ENCODE assay signal across 8 mouse cellular contexts in genomic region chr12:90740468-90740867, GRCm38 (mm10). TPM values are rescaled to one million over a fixed set of nuclear protein-coding genes. Genes with fewer than 3 reads are reported as not detected.
DNase-seq lines count a peak whose midpoint lies in the region; ATAC-seq and TF ChIP-seq lines count a peak whose summit lies in the region.
"Had no signal": no experiment of that assay in that cellular context is flagged by ENCODE, and none has a peak within 500 bp of the region (broad histone marks: within the 10 kb centered on the region; RNA-seq: fewer than 3 reads in every experiment).

No protein-coding gene starts in this region.

- in situ Hi-C loops in CH12.LX (cut with MboI; ENCODE audit: low pct_ligation_motif_present, low pct_unique_long_range_greater_than_20kb, low sequenced_read_pairs) = loop anchor here (10.0 to 25.0 kb wide), 3 partner anchors 178 to 574 kb away; no protein-coding TSS in a partner anchor

- DNase-seq in CH12.LX (ENCODE audit: extremely low read depth) = peak; percentile 75
- DNase-seq in adrenal gland, adult 18-20 months (ENCODE audit: low spot score in 2 of 2) = peak; percentile 44 to 47
- DNase-seq in embryo, embryonic 11.5 days (ENCODE audit: low read depth, low spot score) = peak; percentile 27
- peak; percentile 66 for DNase-seq in heart, postnatal 0 days (ENCODE audit: low spot score)
- DNase-seq in layer of hippocampus, adult 11-12 months (ENCODE audit: low spot score) = peak; percentile 87
- peak; percentile 58 for DNase-seq in lung, postnatal 0 days (ENCODE audit: low spot score)
- peak; percentile 58 for DNase-seq in right cerebral cortex, postnatal 25 days

- WGBS in heart, postnatal 0 days = 26% methylated on average over 2 of the region's 2 CpGs
- WGBS in lung, postnatal 0 days = 21% methylated on average over 2 of the region's 2 CpGs

- no peaks in the 10 kb centered on the region for H3K36me3 ChIP-seq in CH12.LX (replicated peaks in 1 of 2; ENCODE audit: control insufficient read depth in 1 of 2, insufficient read depth in 1 of 2, low read length in 1 of 2)
- H3K36me3 ChIP-seq in heart, postnatal 0 days (replicated peaks; ENCODE audit: control insufficient read depth, insufficient read depth, low read length) = no peaks in the 10 kb centered on the region
- H3K36me3 ChIP-seq in lung, postnatal 0 days (ENCODE audit: insufficient read depth, low read length) = no peaks in the 10 kb centered on the region
- H3K36me3 ChIP-seq: hindbrain, embryonic 15.5 days had no signal

- ATAC-seq in heart, postnatal 0 days (ENCODE audit: insufficient read depth, low read depth) = peak; percentile 79
- ATAC-seq in lung, postnatal 0 days = peak; percentile 62

- peak; percentile 58 to 83 for TF ChIP-seq CTCF in CH12.LX (conservative IDR thresholded peaks at IDR 0.05 in 1 of 2, IDR thresholded peaks at IDR 0.05 in 1 of 2; ENCODE audit: low read depth in 2 of 2, low read length in 2 of 2)
- TF ChIP-seq CTCF in heart, postnatal 0 days (IDR thresholded peaks at IDR 0.05; ENCODE audit: low read depth) = peak; percentile 78
- TF ChIP-seq CTCF in lung, postnatal 0 days (IDR thresholded peaks at IDR 0.05) = peak; percentile 72

- no peaks in the 10 kb centered on the region for H3K9me3 ChIP-seq in CH12.LX (replicated peaks; ENCODE audit: low read length)
- no peaks in the 10 kb centered on the region for H3K9me3 ChIP-seq in heart, postnatal 0 days (replicated peaks; ENCODE audit: control insufficient read depth, low read length)
- H3K9me3 ChIP-seq in lung, postnatal 0 days (ENCODE audit: low read length) = no peaks in the 10 kb centered on the region
- H3K9me3 ChIP-seq: hindbrain, embryonic 15.5 days had no signal

- dilution Hi-C loops in CH12.LX (cut with MboI; ENCODE audit: extremely low pct_ligation_motif_present, extremely low pct_unique_long_range_greater_than_20kb, low sequenced_read_pairs) = no loop called here

- TF ChIP-seq POLR2A in CH12.LX (IDR thresholded peaks at IDR 0.05; ENCODE audit: low read depth, low read length) = no peak

- no peaks in the 10 kb centered on the region for H3K27me3 ChIP-seq in CH12.LX (replicated peaks)
- H3K27me3 ChIP-seq in heart, postnatal 0 days (ENCODE audit: control insufficient read depth, insufficient read depth, low read length) = no peaks in the 10 kb centered on the region
- H3K27me3 ChIP-seq in lung, postnatal 0 days (replicated peaks; ENCODE audit: insufficient read depth, low read length) = no peaks in the 10 kb centered on the region

- H3K4me1 ChIP-seq in CH12.LX (ENCODE audit: control insufficient read depth in 1 of 2, insufficient read depth in 2 of 2) = peaks cover 0 to 13% of the 10 kb centered on the region in 2 experiments; a peak in 2 of 4 replicates
- H3K4me1 ChIP-seq in heart, postnatal 0 days (ENCODE audit: control insufficient read depth, insufficient read depth) = peaks cover 7% of the 10 kb centered on the region; the same call in 1 of the 2 replicates
- no peaks in the 10 kb centered on the region for H3K4me1 ChIP-seq in lung, postnatal 0 days (ENCODE audit: insufficient read depth, low read depth, low read length)
- H3K4me1 ChIP-seq: hindbrain, embryonic 15.5 days had no signal

- H3K79me2 ChIP-seq in CH12.LX (replicated peaks; ENCODE audit: control insufficient read depth, extremely low read depth, insufficient read depth, poor library complexity, severe bottlenecking) = no peaks in the 10 kb centered on the region

- H3K4me2 ChIP-seq in CH12.LX (ENCODE audit: insufficient read depth, low read depth, poor library complexity, severe bottlenecking) = peak overlapping the region; percentile 61; the same call in 1 of the 2 replicates
- H3K4me2 ChIP-seq in heart, postnatal 0 days (ENCODE audit: low read depth, low read length) = no peak overlapping the region
- H3K4me2 ChIP-seq in lung, postnatal 0 days (replicated peaks; ENCODE audit: low read depth, low read length) = no peak overlapping the region
- H3K4me2 ChIP-seq: hindbrain, embryonic 15.5 days had no signal

- H3K9ac ChIP-seq in CH12.LX (ENCODE audit: insufficient read depth, low read depth) = no peak overlapping the region
- H3K9ac ChIP-seq in heart, postnatal 0 days (replicated peaks; ENCODE audit: low read depth, low read length) = no peak overlapping the region
- no peak overlapping the region for H3K9ac ChIP-seq in lung, postnatal 0 days (replicated peaks; ENCODE audit: low read depth)
- H3K9ac ChIP-seq: hindbrain, embryonic 15.5 days had no signal

- H3K4me3 ChIP-seq in CH12.LX (replicated peaks in 1 of 3; ENCODE audit: low read depth in 2 of 3, low read length in 2 of 3, poor library complexity in 1 of 3) = no peak overlapping the region
- no peak overlapping the region for H3K4me3 ChIP-seq in heart, postnatal 0 days (ENCODE audit: low read depth, low read length)
- no peak overlapping the region for H3K4me3 ChIP-seq in lung, postnatal 0 days (ENCODE audit: low read depth, low read length)
- H3K4me3 ChIP-seq: hindbrain, embryonic 15.5 days had no signal

- H3K27ac ChIP-seq in CH12.LX (ENCODE audit: insufficient read depth, low read depth) = no peak overlapping the region
- no peak overlapping the region for H3K27ac ChIP-seq in heart, postnatal 0 days (ENCODE audit: low read depth)
- H3K27ac ChIP-seq in lung, postnatal 0 days (ENCODE audit: low read length) = no peak overlapping the region
- H3K27ac ChIP-seq: hindbrain, embryonic 15.5 days had no signal

- peak; percentile 75 for TF ChIP-seq RAD21 in CH12.LX (IDR thresholded peaks at IDR 0.05; ENCODE audit: low read depth, low read length)

- no peak for TF ChIP-seq EP300 in CH12.LX (IDR thresholded peaks at IDR 0.05; ENCODE audit: low read length)
- TF ChIP-seq EP300 in heart, postnatal 0 days (IDR thresholded peaks at IDR 0.05; ENCODE audit: low read depth) = no peak
- no peak for TF ChIP-seq EP300 in lung, postnatal 0 days (IDR thresholded peaks at IDR 0.05)

TF ChIP-seq in CH12.LX, 34 proteins besides CTCF, POLR2A, EP300 and RAD21:
- TF ChIP-seq ZC3H11A (IDR thresholded peaks at IDR 0.05; ENCODE audit: low read depth, low read length) = peak; percentile 6; the same call in 1 of the 2 replicates
- TF ChIP-seq SMC3 (IDR thresholded peaks at IDR 0.05; ENCODE audit: low read depth, low read length) = peak; percentile 63
- TF ChIP-seq MEF2A (IDR thresholded peaks at IDR 0.05; ENCODE audit: borderline replicate concordance, low read depth, low read length) = no peak

RNA-seq across cellular contexts. Expression of gene Dio2, which starts 2.2 kb away (rescaled TPM):
- total RNA-seq in CH12.LX (2012; rRNA removed) (not detected in 2 replicates), CH12.LX (2014; rRNA removed) (not detected in 2 replicates)
- polyA plus RNA-seq in CH12.LX (2012; ENCODE audit: insufficient read length, low read depth) = not detected in 2 replicates
- total RNA-seq in adrenal gland, adult 18-20 months (2021) = 10 to 100 TPM; 41.7 to 48.9 TPM
- 1.8 and 2.3 TPM in 2 replicates for total RNA-seq in heart, postnatal 0 days (2014; rRNA removed; ENCODE audit: low replicate concordance)
- 0.58 and 0.82 TPM in 2 replicates for polyA plus RNA-seq in heart, postnatal 0 days (2015; fragmentation: Nextera tagmentation; extraction: Ambion mirVana)
- polyA plus RNA-seq in lung, postnatal 0 days (2015; fragmentation: Nextera tagmentation; extraction: Ambion mirVana) = 0.06 and 0.07 TPM in 2 replicates

Comparison
In these comparisons a context has a peak if more than half of its experiments do, and no peak if none do; other contexts are left out.
1. DNase-seq: peak in every context shown above with its lines; median percentile 87 in layer of hippocampus, adult 11-12 months; 75 in CH12.LX; 66 in heart, postnatal 0 days; 58 in lung, postnatal 0 days; 58 in right cerebral cortex, postnatal 25 days; 46 in adrenal gland, adult 18-20 months; 27 in embryo, embryonic 11.5 days.
2. RNA of gene Dio2, which starts 2.2 kb away (total RNA-seq): 41.7 to 48.9 TPM in adrenal gland, adult 18-20 months; 1.8 to 2.3 TPM in heart, postnatal 0 days and not detected in CH12.LX; every median in the first group is over 10 times any median in the second.
3. Peak in every context shown above with its lines, with median percentiles within 50 percentile points of each other: CTCF ChIP-seq.